Mouse (Mus musculus): ENCODE data around the gene Olfr985. TPM values are rescaled to one million over a fixed set of nuclear protein-coding genes. Genes with fewer than 3 reads are reported as not detected.

Gene Olfr985
- polyA plus RNA-seq, 1 experiment = not detected

- Histone ChIP-seq H3K4me3 (replicated peaks) (no peak overlapping the region), H3K4me1 (ENCODE audit: control insufficient read depth) (no peaks in the 10 kb centered on the region), H3K27me3 (ENCODE audit: control insufficient read depth) (no peaks in the 10 kb centered on the region)
Observed at GRCm38 (mm10) chr9:40116645-40117286, 13.2 kb downstream of the Olfr985 start.

GRCm38 (mm10) chr9:40114106-40114505 is 15.9 kb downstream of the Olfr985 start, which contains the start of gene Olfr984:
Gene Olfr984, minus strand, starts transcription at chr9:40114206.
- no peaks in the 10 kb centered on the region for H3K36me3 ChIP-seq (ENCODE audit: control insufficient read depth)
- no peaks in the 10 kb centered on the region for H3K27me3 ChIP-seq (ENCODE audit: control insufficient read depth)
- H3K4me1 ChIP-seq (ENCODE audit: control insufficient read depth) = no peaks in the 10 kb centered on the region
- no peak for TF ChIP-seq TAL1 (IDR thresholded peaks at IDR 0.05; ENCODE audit: low read length)
- no peak for TF ChIP-seq GATA1 (IDR thresholded peaks at IDR 0.05; ENCODE audit: low read length)
- H3K4me3 ChIP-seq (replicated peaks) = no peak within 1 kb of the TSS
- no peaks in the 10 kb centered on the region for H3K9me3 ChIP-seq (ENCODE audit: control insufficient read depth, low read length)

More at GRCm38 (mm10) chr9:40116645-40117286, 13.2 kb downstream of the Olfr985 start:
- no peak for TF ChIP-seq GATA1 (IDR thresholded peaks at IDR 0.05; ENCODE audit: low read length)
- TF ChIP-seq TAL1 (IDR thresholded peaks at IDR 0.05; ENCODE audit: low read length) = no peak
- no peaks in the 10 kb centered on the region for H3K9me3 ChIP-seq (ENCODE audit: control insufficient read depth, low read length)
- no peaks in the 10 kb centered on the region for H3K36me3 ChIP-seq (ENCODE audit: control insufficient read depth)

- no peaks in the 10 kb centered on the region for H3K27me3 ChIP-seq (ENCODE audit: control insufficient read depth)
- TF ChIP-seq TAL1 (IDR thresholded peaks at IDR 0.05; ENCODE audit: low read length) (no peak), GATA1 (IDR thresholded peaks at IDR 0.05; ENCODE audit: low read length) (no peak)
- H3K4me1 ChIP-seq (ENCODE audit: control insufficient read depth) = no peaks in the 10 kb centered on the region
- H3K36me3 ChIP-seq (ENCODE audit: control insufficient read depth) = no peaks in the 10 kb centered on the region
- no peak overlapping the region for H3K4me3 ChIP-seq (replicated peaks)
- H3K9me3 ChIP-seq (ENCODE audit: control insufficient read depth, low read length) = no peaks in the 10 kb centered on the region
Observed at GRCm38 (mm10) chr9:40094769-40095168, 35.2 kb downstream of the Olfr985 start.

GRCm38 (mm10) chr9:40093495-40093894 is 36.5 kb downstream of the Olfr985 start, which contains the start of gene Olfr983:
Gene Olfr983, minus strand, starts transcription at chr9:40093595.
- Histone ChIP-seq H3K27me3 (ENCODE audit: control insufficient read depth) (no peaks in the 10 kb centered on the region), H3K4me3 (replicated peaks) (no peak within 1 kb of the TSS), H3K4me1 (ENCODE audit: control insufficient read depth) (no peaks in the 10 kb centered on the region), H3K36me3 (ENCODE audit: control insufficient read depth) (no peaks in the 10 kb centered on the region), H3K9me3 (ENCODE audit: control insufficient read depth, low read length) (no peaks in the 10 kb centered on the region)
- TF ChIP-seq GATA1 (IDR thresholded peaks at IDR 0.05; ENCODE audit: low read length) (no peak), TAL1 (IDR thresholded peaks at IDR 0.05; ENCODE audit: low read length) (no peak)

Other genes starting within 250 kb of the Olfr985 start
- gene Olfr229, start 222.8 kb downstream of the Olfr985 start, polyA plus RNA-seq (2012) = not detected in 2 replicates
- 0.01 TPM in 1 of 2 replicates, not detected in the other for gene Olfr974, start 192.7 kb downstream of the Olfr985 start, polyA plus RNA-seq (2012)
- gene Olfr975, start 178.1 kb downstream of the Olfr985 start, polyA plus RNA-seq (2012) = not detected in 2 replicates
- not detected in 2 replicates for gene Olfr976, start 169.1 kb downstream of the Olfr985 start, polyA plus RNA-seq (2012)
- gene Olfr978, start 138.1 kb downstream of the Olfr985 start, polyA plus RNA-seq (2012) = not detected in 2 replicates
- not detected in 2 replicates for gene Olfr979, start 126.7 kb downstream of the Olfr985 start, polyA plus RNA-seq (2012)
- not detected in 2 replicates for gene Olfr980, start 120.6 kb downstream of the Olfr985 start, polyA plus RNA-seq (2012)
- not detected in 2 replicates for gene Olfr981, start 108.7 kb downstream of the Olfr985 start, polyA plus RNA-seq (2012)
- 0.01 TPM in 1 of 2 replicates, not detected in the other for gene Olfr982, start 56.4 kb downstream of the Olfr985 start, polyA plus RNA-seq (2012)
- gene Olfr983, start 36.6 kb downstream of the Olfr985 start, polyA plus RNA-seq (2012) = not detected in 2 replicates
- not detected in 2 replicates for gene Olfr984, start 16.0 kb downstream of the Olfr985 start, polyA plus RNA-seq (2012)
- not detected in 2 replicates for gene Tmem225, start 17.9 kb upstream of the Olfr985 start, polyA plus RNA-seq (2012)
- gene Olfr986, start 50.7 kb upstream of the Olfr985 start, polyA plus RNA-seq (2012) = not detected in 2 replicates
- 0.01 TPM in 1 of 2 replicates, not detected in the other for gene Zfp202, start 62.1 kb upstream of the Olfr985 start, polyA plus RNA-seq (2012)
- gene Scn3b, start 139.0 kb upstream of the Olfr985 start, polyA plus RNA-seq (2012) = not detected in 2 replicates

Measured in erythroblast, embryonic 14.5 days (primary cell).